Mouse (Mus musculus): ENCODE results near the gene Adgrg6.

The Adgrg6 gene

GRCm38 (mm10) chr10:14544941-14545717 is at the start of gene Adgrg6:
TSS of gene Adgrg6 (minus strand) at chr10:14545659.
- DNase-seq (ENCODE audit: low read depth in 1 of 2, low spot score in 2 of 2), result peak; percentile 20 to 64

DNA sequence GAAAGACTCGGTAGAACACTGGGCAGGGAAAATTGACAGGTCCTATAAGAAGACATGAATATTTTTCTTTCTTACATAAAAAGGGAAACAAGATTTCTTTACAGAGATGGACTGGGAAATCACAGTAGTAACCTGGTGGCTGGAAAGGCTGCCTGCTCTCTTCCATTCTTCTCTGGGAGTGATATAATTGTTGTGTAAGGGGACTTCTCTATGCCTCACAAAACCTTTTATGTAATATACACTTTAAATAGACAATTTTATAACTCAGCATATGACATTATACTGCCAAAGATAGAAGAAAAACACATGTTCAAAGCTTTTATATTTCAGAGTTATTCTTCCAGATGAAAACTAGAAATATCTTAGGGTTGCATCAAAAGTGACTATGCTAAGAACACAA is 46.8 kb upstream of the Adgrg6 start:
- DNase-seq (ENCODE audit: low read depth in 1 of 2, low spot score in 2 of 2), result no peak

DNA sequence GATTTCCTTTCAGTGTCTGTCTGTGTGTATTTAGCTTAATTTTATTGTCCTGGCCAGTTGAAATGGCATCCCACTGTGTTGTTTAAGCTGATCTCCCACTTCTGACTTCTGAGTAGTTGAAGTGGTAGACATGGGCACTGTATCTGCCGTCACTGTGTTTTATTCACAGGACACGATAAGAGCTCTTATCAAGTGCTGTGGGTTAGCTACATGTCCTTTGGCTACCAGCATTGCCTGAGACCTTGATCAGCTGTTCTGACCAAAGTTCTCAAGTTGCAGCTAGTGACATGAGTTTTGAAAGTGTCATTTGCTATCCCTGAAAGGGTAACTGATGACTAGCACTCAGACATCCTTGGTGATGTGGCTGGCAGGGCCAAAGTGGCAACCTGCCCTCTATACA is 45.4 kb upstream of the Adgrg6 start:
- DNase-seq (ENCODE audit: low read depth in 1 of 2, low spot score in 2 of 2), result no peak

GRCm38 (mm10) chr10:14589667-14590066 is 44.2 kb upstream of the Adgrg6 start:
- DNase-seq (ENCODE audit: low read depth in 1 of 2, low spot score in 2 of 2), result no peak

DNA sequence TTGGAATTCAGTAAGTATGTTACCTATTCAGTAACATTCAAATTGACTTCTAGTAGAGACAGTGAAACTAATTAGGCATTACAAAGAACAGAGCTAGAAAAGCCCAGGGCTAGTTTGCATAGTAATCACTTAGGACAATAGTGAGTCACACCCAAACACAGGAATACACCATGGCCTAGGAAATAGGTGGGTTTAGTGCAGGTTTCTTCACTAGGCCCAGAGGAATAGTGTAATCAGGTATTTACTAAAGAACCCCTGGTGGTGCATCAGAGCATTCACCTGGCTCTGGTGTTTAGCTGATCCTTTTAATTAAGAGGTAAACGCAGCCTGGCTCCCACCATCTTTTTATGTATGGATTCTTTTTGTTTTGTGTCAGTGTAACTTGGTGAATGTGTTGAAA is 38.0 kb upstream of the Adgrg6 start:
- DNase-seq (ENCODE audit: low read depth in 1 of 2, low spot score in 2 of 2), result no peak

DNA sequence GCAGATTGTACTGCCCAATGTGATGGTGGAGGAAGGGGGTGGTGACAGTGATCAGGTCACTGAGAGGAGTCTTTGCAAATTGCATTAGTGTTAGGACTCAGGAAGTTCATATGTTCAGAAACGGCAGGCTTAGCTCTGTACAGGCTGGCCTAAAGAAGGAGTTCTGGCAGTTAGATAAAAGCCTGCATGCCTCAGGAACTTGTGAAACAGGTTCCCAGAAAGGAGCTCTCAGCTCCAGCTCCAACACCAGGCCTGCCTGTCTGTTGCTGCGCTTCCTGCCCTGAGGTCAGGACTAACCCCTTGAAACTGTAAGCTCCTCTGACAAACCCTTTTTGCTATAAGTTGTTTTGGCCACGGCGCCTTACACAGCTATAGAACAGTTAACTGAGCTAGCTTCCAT is 28.8 kb upstream of the Adgrg6 start:
- DNase-seq (ENCODE audit: low read depth in 1 of 2, low spot score in 2 of 2), result no peak

DNA sequence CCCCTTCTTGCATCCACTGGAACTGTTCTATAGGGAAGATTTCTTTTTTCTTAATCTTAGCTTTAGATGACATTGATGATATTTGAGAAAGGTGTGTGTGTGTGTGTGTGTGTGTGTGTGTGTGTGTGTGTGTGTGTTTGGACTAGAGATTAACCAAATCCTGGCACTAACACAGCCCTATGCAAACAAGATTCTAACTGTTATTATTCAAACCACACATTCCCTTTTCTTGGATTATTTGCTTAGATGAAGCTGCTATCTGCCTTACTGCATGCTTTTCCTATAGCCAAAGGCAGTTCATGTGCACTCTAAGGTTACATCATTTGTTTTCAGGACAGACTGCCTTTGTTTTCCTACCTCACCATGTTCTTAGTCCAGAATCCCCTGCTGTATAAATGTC is 25.7 kb upstream of the Adgrg6 start:
- DNase-seq (ENCODE audit: low read depth in 1 of 2, low spot score in 2 of 2), result no peak

DNA sequence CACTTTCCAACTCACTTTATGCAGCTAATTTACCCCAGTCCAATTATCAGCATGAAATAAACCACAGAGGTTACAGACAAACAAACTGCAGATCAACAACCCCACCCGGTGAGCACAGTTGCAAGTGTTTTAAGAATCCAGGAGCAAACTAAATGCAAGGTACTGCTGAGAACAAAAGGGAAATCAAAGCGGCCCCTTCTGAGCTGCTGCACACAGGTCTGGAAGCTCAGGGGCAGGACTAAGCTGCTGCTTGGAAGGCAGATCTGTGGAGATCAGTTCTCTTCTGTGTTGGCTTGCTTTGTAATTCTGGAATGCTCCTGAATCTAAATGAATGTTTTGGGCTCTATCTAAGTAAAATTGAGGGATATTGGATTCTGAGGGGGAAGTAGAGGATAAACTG is 25.2 kb upstream of the Adgrg6 start:
- DNase-seq (ENCODE audit: low read depth in 1 of 2, low spot score in 2 of 2), result no peak

GRCm38 (mm10) chr10:14546111-14546551 is 672 bp upstream of the Adgrg6 start:
- DNase-seq (ENCODE audit: low read depth in 1 of 2, low spot score in 2 of 2), result no peak

DNA sequence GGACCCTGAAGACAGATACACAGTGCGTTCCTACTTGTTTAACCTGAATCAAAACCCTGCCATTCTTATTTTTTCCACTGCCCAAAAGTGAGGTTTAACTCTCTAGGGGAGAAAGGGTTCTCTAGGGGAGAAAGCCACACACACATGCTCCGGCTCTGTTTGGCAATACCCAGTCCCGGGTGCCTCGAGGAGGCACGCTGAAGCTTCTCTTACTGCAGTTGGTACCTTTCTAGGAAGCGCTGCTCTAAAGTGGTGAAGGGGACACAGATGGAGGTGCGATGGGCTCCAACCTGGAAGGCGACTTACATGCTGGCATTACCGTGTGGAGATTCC is 885 bp downstream of the Adgrg6 start:
- no peak for DNase-seq (ENCODE audit: low read depth in 1 of 2, low spot score in 2 of 2)

- DNase-seq (ENCODE audit: low read depth in 1 of 2, low spot score in 2 of 2), result no peak
Observed at GRCm38 (mm10) chr10:14543511-14544067, 1.9 kb downstream of the Adgrg6 start.

GRCm38 (mm10) chr10:14537102-14537501 is 8.4 kb downstream of the Adgrg6 start:
- DNase-seq (ENCODE audit: low read depth in 1 of 2, low spot score in 2 of 2), result no peak

DNA sequence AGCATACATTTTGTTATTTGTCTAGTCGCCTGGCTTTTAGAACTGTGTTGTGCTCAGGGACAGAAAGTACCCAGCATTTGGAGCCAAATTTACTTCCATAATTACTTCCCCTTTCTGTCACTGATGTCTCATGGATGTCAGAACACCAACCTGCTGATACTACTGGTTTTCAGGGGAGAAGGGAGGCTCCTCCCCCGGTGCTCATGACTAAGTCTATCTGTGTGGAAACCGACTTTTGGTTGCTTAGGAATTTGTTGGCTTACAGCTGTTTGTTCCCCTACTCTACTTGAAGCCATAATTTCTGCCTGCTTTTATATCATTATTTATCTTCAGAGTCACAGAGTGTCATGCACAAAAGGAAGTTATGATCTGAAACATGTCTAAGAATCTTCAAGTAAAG is 14.4 kb downstream of the Adgrg6 start:
- DNase-seq (ENCODE audit: low read depth in 1 of 2, low spot score in 2 of 2), result peak; percentile 27 to 37

GRCm38 (mm10) chr10:14530670-14531069 is 14.8 kb downstream of the Adgrg6 start:
- no peak for DNase-seq (ENCODE audit: low read depth in 1 of 2, low spot score in 2 of 2)

DNA sequence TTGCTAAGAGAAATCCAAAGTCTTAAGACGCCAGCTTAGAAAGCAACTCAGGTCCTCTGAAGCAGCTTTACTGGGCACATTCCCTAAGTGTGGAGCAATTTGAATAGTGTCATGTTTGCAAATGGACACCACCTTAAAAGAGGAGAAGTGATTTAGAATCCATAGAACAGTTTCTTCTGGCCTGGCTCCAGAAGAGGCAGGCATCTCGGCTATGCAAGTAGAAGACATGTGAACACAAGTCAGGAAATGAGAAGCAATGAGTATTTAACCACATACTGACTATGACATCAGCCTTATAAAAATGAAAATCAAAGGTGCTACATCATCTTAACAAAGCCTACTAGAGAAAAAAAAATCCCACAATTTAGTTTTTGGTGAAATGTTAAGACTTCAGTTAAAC is 17.7 kb downstream of the Adgrg6 start:
- DNase-seq (ENCODE audit: low read depth in 1 of 2, low spot score in 2 of 2), result no peak

DNA sequence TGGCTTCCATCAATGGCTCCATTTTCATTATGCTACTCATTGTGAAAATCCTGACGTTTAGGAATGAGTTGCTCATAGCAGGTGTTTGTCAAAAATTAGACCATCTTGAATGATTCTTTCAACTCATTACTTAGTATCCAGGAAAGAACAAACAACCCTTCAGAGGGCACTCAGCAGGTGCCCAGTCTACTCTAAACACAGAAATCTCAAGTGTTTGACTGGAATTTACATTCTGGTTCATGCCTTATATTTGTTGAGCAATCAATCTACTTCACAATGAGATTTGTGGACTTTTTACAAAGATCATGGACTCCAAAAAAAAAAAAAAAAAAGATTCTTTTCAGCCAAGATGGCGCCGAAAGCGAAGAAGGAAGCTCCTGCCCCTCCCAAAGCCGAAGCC is 22.7 kb downstream of the Adgrg6 start:
- no peak for DNase-seq (ENCODE audit: low read depth in 1 of 2, low spot score in 2 of 2)

DNA sequence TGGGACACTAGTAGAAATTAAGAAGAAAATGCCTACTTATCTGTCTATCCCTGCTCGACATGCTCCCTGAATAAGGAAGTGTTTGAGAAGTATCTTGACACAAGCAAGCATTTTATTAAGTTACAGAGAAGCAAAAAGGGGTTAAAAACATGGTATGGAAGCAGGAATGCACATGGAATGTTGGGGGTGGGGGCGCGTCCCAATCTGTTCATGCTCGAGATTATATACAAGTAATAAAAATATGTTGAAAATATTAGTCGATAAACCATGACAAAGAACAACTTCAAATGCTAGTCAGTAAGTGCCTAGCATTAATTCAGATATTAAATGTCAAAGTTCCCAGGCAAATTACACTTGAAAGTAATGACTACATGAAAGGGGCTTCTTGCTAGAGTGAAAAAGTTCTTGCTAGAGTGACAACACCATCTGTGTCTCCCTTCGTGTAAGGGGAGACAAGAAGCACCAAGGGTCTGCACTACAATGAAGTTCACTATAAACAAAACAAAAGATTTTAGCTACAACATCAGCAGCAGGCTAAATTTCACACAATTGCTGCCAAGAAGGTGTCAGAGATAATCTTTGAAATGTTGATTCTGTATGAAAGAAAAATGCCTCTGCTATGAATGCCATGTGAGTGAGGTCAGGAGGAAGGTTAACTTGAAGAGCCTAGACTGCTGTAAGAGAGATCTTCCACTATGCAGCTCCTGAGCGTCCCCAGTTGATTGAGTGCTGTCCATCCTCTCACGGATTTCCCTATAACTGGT is 24.4 kb downstream of the Adgrg6 start:
- DNase-seq (ENCODE audit: low read depth in 1 of 2, low spot score in 2 of 2), result no peak

- DNase-seq (ENCODE audit: low read depth in 1 of 2, low spot score in 2 of 2), result no peak
Observed at GRCm38 (mm10) chr10:14517909-14518308, 27.6 kb downstream of the Adgrg6 start.

GRCm38 (mm10) chr10:14511904-14512663 is 33.4 kb downstream of the Adgrg6 start:
- DNase-seq (ENCODE audit: low read depth in 1 of 2, low spot score in 2 of 2), result no peak

- DNase-seq (ENCODE audit: low read depth in 1 of 2, low spot score in 2 of 2), result no peak
Observed at GRCm38 (mm10) chr10:14511157-14511556, 34.3 kb downstream of the Adgrg6 start.

DNA sequence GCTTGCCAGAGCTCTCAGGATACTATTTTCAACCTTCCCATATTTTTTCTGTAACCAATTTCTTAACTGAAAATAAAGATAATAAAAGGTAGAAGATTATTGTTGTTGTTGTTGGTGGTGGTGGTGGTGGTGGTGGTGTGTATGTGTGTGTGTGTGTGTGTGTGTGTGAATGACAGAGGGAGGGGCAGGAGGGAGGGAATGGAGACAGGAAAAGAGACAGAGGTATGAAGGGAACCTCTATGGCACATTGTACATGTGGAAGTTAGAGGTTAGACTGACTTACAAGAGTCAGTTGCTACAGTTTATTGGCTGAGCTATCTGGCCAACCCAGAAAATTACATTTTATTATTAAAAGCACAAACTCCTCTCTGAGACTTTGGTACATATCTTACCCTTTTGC is 49.8 kb downstream of the Adgrg6 start:
- DNase-seq (ENCODE audit: low read depth in 1 of 2, low spot score in 2 of 2), result no peak

DNA sequence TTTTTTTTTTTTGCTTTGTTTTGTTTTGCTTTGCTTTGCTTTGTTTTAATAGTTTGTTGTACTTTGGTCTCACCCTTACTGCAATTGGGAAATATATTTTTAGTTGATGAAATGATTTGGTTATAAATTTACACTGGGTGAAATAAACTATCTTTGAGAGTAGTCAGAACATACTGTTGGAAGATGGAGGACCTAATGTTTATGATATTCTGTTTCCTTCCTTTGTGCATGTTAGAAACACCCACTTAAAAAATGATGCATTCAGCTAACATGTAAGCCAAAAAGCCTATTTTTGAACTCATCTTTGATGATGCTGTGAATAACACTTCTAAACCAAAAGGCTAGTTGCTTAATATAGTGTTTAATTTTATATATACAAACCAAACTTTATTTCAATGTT is 50.3 kb downstream of the Adgrg6 start:
- no peak for DNase-seq (ENCODE audit: low read depth in 1 of 2, low spot score in 2 of 2)

All from monocyte, adult 2 months (primary cell).